Comparison of ENCODE assay signal across 8 mouse cellular contexts in genomic region chr7:25217653-25218395, GRCm38 (mm10). TPM values are rescaled to one million over a fixed set of nuclear protein-coding genes. Genes with fewer than 3 reads are reported as not detected.
A peak's percentile ranks its signal among the peaks of the same experiment; 100 is the strongest.
DNase-seq lines count a peak whose midpoint lies in the region; ATAC-seq lines count a peak whose summit lies in the region.

No protein-coding gene starts in this region.

- no peak overlapping the region for H3K9ac ChIP-seq in forebrain, embryonic 12.5 days
- no peak overlapping the region for H3K9ac ChIP-seq in forebrain, embryonic 16.5 days (replicated peaks; ENCODE audit: low read depth, low read length)
- no peak overlapping the region for H3K9ac ChIP-seq in embryonic facial prominence, embryonic 13.5 days

- H3K4me3 ChIP-seq in forebrain, embryonic 12.5 days (replicated peaks), result no peak overlapping the region
- H3K4me3 ChIP-seq in forebrain, embryonic 16.5 days (replicated peaks; ENCODE audit: low read length), result no peak overlapping the region
- H3K4me3 ChIP-seq in embryonic facial prominence, embryonic 13.5 days, result peak overlapping the region; percentile 72; the same call in 1 of the 2 replicates
- 0 out of 2 replicates have a peak overlapping the region, but pooled peaks have one; percentile 81 for H3K4me3 ChIP-seq in midbrain, embryonic 10.5 days

- 74% methylated on average over 12 of the region's 12 CpGs for WGBS in forebrain, embryonic 12.5 days
- WGBS in forebrain, embryonic 16.5 days, result 74% methylated on average over 12 of the region's 12 CpGs
- WGBS in embryonic facial prominence, embryonic 13.5 days, result 54% methylated on average over 12 of the region's 12 CpGs
- WGBS in midbrain, embryonic 10.5 days, result 67% methylated on average over 12 of the region's 12 CpGs

- peaks cover 40% of the 10 kb centered on the region for H3K4me1 ChIP-seq in forebrain, embryonic 12.5 days
- peaks cover 37% of the 10 kb centered on the region for H3K4me1 ChIP-seq in forebrain, embryonic 16.5 days (replicated peaks; ENCODE audit: control insufficient read depth, insufficient read depth, low read length)
- H3K4me1 ChIP-seq in embryonic facial prominence, embryonic 13.5 days, result peaks cover 30% of the 10 kb centered on the region
- H3K4me1 ChIP-seq in midbrain, embryonic 10.5 days, result peaks cover 52% of the 10 kb centered on the region

- H3K4me2 ChIP-seq in forebrain, embryonic 12.5 days, result peak overlapping the region; percentile 95
- no peak overlapping the region for H3K4me2 ChIP-seq in forebrain, embryonic 16.5 days (ENCODE audit: low read length)
- peak overlapping the region; percentile 97 for H3K4me2 ChIP-seq in embryonic facial prominence, embryonic 13.5 days

- intact Hi-C loops in gastrocnemius, postnatal 14 days (cut with DNase I; ENCODE audit: low total_unique reads), result no loop called here

- 0 out of 2 replicates have a peak, but pooled peaks cover 4% of the 10 kb centered on the region for H3K36me3 ChIP-seq in forebrain, embryonic 12.5 days (replicated peaks)
- no peaks in the 10 kb centered on the region for H3K36me3 ChIP-seq in forebrain, embryonic 16.5 days (ENCODE audit: control insufficient read depth, insufficient read depth)
- H3K36me3 ChIP-seq in embryonic facial prominence, embryonic 13.5 days, result peaks cover 8% of the 10 kb centered on the region; the same call in 1 of the 2 replicates
- H3K36me3 ChIP-seq in midbrain, embryonic 10.5 days, result peaks cover 11% of the 10 kb centered on the region; the same call in 1 of the 2 replicates

- DNase-seq in kidney, postnatal 36 days, result peak; percentile 64 to 69
- DNase-seq in midbrain, embryonic 10.5 days (ENCODE audit: low spot score), result no peak
- no peak for DNase-seq in thymus, postnatal 0 days (ENCODE audit: low spot score)
- no peak for DNase-seq in right cerebral cortex, postnatal 36 days (ENCODE audit: low spot score in 2 of 2)
- no peak for DNase-seq in gastrocnemius, postnatal 14 days

- no peak overlapping the region for H3K27ac ChIP-seq in forebrain, embryonic 12.5 days
- no peak overlapping the region for H3K27ac ChIP-seq in forebrain, embryonic 16.5 days (ENCODE audit: low read length)
- no peak overlapping the region for H3K27ac ChIP-seq in embryonic facial prominence, embryonic 13.5 days
- no peak overlapping the region for H3K27ac ChIP-seq in midbrain, embryonic 10.5 days (replicated peaks)

- no peaks in the 10 kb centered on the region for H3K27me3 ChIP-seq in forebrain, embryonic 12.5 days
- H3K27me3 ChIP-seq in forebrain, embryonic 16.5 days (replicated peaks; ENCODE audit: control insufficient read depth, insufficient read depth, low read length), result no peaks in the 10 kb centered on the region
- H3K27me3 ChIP-seq in embryonic facial prominence, embryonic 13.5 days, result no peaks in the 10 kb centered on the region
- H3K27me3 ChIP-seq in midbrain, embryonic 10.5 days (ENCODE audit: low read depth, poor library complexity, severe bottlenecking), result no peaks in the 10 kb centered on the region

- no peaks in the 10 kb centered on the region for H3K9me3 ChIP-seq in forebrain, embryonic 12.5 days
- no peaks in the 10 kb centered on the region for H3K9me3 ChIP-seq in forebrain, embryonic 16.5 days (ENCODE audit: control insufficient read depth, low read length)
- no peaks in the 10 kb centered on the region for H3K9me3 ChIP-seq in embryonic facial prominence, embryonic 13.5 days
- no peaks in the 10 kb centered on the region for H3K9me3 ChIP-seq in midbrain, embryonic 10.5 days (replicated peaks)

- ATAC-seq in forebrain, embryonic 12.5 days (ENCODE audit: low FRiP score), result no peak
- ATAC-seq in forebrain, embryonic 16.5 days, result no peak
- no peak for ATAC-seq in embryonic facial prominence, embryonic 13.5 days (ENCODE audit: insufficient number of reproducible peaks, insufficient read depth, low FRiP score, low TSS enrichment, low read depth)

RNA-seq across cellular contexts. Expression of gene Dedd2, which starts 2.6 kb away (rescaled TPM):
- polyA plus RNA-seq in forebrain, embryonic 12.5 days (2016; fragmentation: Nextera tagmentation; extraction: Ambion mirVana), result 11.2 and 12.3 TPM in 2 replicates
- 14.7 and 15.0 TPM in 2 replicates for polyA plus RNA-seq in forebrain, embryonic 16.5 days (2015; fragmentation: Nextera tagmentation; extraction: Ambion mirVana)
- polyA plus RNA-seq in embryonic facial prominence, embryonic 13.5 days (2015; fragmentation: Nextera tagmentation; extraction: Ambion mirVana), result 8.7 and 9.9 TPM in 2 replicates
- 8.4 TPM in 2 replicates for polyA plus RNA-seq in midbrain, embryonic 10.5 days (2016; fragmentation: Nextera tagmentation; extraction: Ambion mirVana)
- 28.4 and 32.8 TPM in 2 replicates for polyA plus RNA-seq in thymus, postnatal 0 days (2015; fragmentation: Nextera tagmentation; extraction: Ambion mirVana)
- 1 to 10 TPM; 5.7 to 8.7 TPM for total RNA-seq in gastrocnemius, postnatal 14 days (2021)

RNA-seq across cellular contexts. Expression of gene Zfp526, which starts 3.4 kb away (rescaled TPM):
- 2.7 TPM in 2 replicates for polyA plus RNA-seq in forebrain, embryonic 12.5 days (2016; fragmentation: Nextera tagmentation; extraction: Ambion mirVana)
- polyA plus RNA-seq in forebrain, embryonic 16.5 days (2015; fragmentation: Nextera tagmentation; extraction: Ambion mirVana), result 1.8 and 1.9 TPM in 2 replicates
- polyA plus RNA-seq in embryonic facial prominence, embryonic 13.5 days (2015; fragmentation: Nextera tagmentation; extraction: Ambion mirVana), result 2.9 and 3.4 TPM in 2 replicates
- polyA plus RNA-seq in midbrain, embryonic 10.5 days (2016; fragmentation: Nextera tagmentation; extraction: Ambion mirVana), result 2.7 and 2.8 TPM in 2 replicates
- 2.7 and 3.1 TPM in 2 replicates for polyA plus RNA-seq in thymus, postnatal 0 days (2015; fragmentation: Nextera tagmentation; extraction: Ambion mirVana)
- total RNA-seq in gastrocnemius, postnatal 14 days (2021), result 1 to 10 TPM; 5.4 to 5.9 TPM

RNA-seq across cellular contexts. Expression of gene Gsk3a, which starts 19.8 kb away (rescaled TPM):
- 15.9 and 17.5 TPM in 2 replicates for polyA plus RNA-seq in forebrain, embryonic 12.5 days (2016; fragmentation: Nextera tagmentation; extraction: Ambion mirVana)
- 14.9 and 17.1 TPM in 2 replicates for polyA plus RNA-seq in forebrain, embryonic 16.5 days (2015; fragmentation: Nextera tagmentation; extraction: Ambion mirVana)
- 11.4 and 14.4 TPM in 2 replicates for polyA plus RNA-seq in embryonic facial prominence, embryonic 13.5 days (2015; fragmentation: Nextera tagmentation; extraction: Ambion mirVana)
- 9.3 and 10.5 TPM in 2 replicates for polyA plus RNA-seq in midbrain, embryonic 10.5 days (2016; fragmentation: Nextera tagmentation; extraction: Ambion mirVana)
- 16.7 and 17.5 TPM in 2 replicates for polyA plus RNA-seq in thymus, postnatal 0 days (2015; fragmentation: Nextera tagmentation; extraction: Ambion mirVana)
- 10 to 100 TPM; 46.5 to 51.4 TPM for total RNA-seq in gastrocnemius, postnatal 14 days (2021)

RNA-seq across cellular contexts. Expression of gene Erf, which starts 32.7 kb away (rescaled TPM):
- polyA plus RNA-seq in forebrain, embryonic 12.5 days (2016; fragmentation: Nextera tagmentation; extraction: Ambion mirVana), result 10.3 and 13.0 TPM in 2 replicates
- 4.8 and 5.3 TPM in 2 replicates for polyA plus RNA-seq in forebrain, embryonic 16.5 days (2015; fragmentation: Nextera tagmentation; extraction: Ambion mirVana)
- 22.2 and 25.3 TPM in 2 replicates for polyA plus RNA-seq in embryonic facial prominence, embryonic 13.5 days (2015; fragmentation: Nextera tagmentation; extraction: Ambion mirVana)
- polyA plus RNA-seq in midbrain, embryonic 10.5 days (2016; fragmentation: Nextera tagmentation; extraction: Ambion mirVana), result 6.9 and 7.3 TPM in 2 replicates
- polyA plus RNA-seq in thymus, postnatal 0 days (2015; fragmentation: Nextera tagmentation; extraction: Ambion mirVana), result 4.5 and 6.4 TPM in 2 replicates
- total RNA-seq in gastrocnemius, postnatal 14 days (2021), result 10 to 100 TPM in 1 of 2 experiments, 1 to 10 TPM in 1; 9.8 to 11.8 TPM

RNA-seq across cellular contexts. Expression of gene Pou2f2, which starts 38.3 kb away (rescaled TPM):
- 22.3 and 28.6 TPM in 2 replicates for polyA plus RNA-seq in forebrain, embryonic 12.5 days (2016; fragmentation: Nextera tagmentation; extraction: Ambion mirVana)
- 10.6 and 17.0 TPM in 2 replicates for polyA plus RNA-seq in forebrain, embryonic 16.5 days (2015; fragmentation: Nextera tagmentation; extraction: Ambion mirVana)
- 0.91 and 1.3 TPM in 2 replicates for polyA plus RNA-seq in embryonic facial prominence, embryonic 13.5 days (2015; fragmentation: Nextera tagmentation; extraction: Ambion mirVana)
- 13.6 and 26.5 TPM in 2 replicates for polyA plus RNA-seq in midbrain, embryonic 10.5 days (2016; fragmentation: Nextera tagmentation; extraction: Ambion mirVana)
- polyA plus RNA-seq in thymus, postnatal 0 days (2015; fragmentation: Nextera tagmentation; extraction: Ambion mirVana), result 1.5 and 1.9 TPM in 2 replicates
- under 1 TPM; 0.13 to 0.35 TPM for total RNA-seq in gastrocnemius, postnatal 14 days (2021)

Comparison
In these comparisons a context has a peak if more than half of its experiments do, and no peak if none do; other contexts are left out.
1. H3K4me3 ChIP-seq: peak in embryonic facial prominence, embryonic 13.5 days (single experiment) and midbrain, embryonic 10.5 days (single experiment); none in forebrain, embryonic 12.5 days (single experiment) and forebrain, embryonic 16.5 days (single experiment).
2. DNase-seq: peak in kidney, postnatal 36 days (2 of 2); none in midbrain, embryonic 10.5 days (single experiment), thymus, postnatal 0 days (single experiment), right cerebral cortex, postnatal 36 days (0 of 2) and gastrocnemius, postnatal 14 days (single experiment).